Mouse (Mus musculus): ENCODE data around the gene Afg1l. TPM values are rescaled to one million over a fixed set of nuclear protein-coding genes. Genes with fewer than 3 reads are reported as not detected.

Gene Afg1l
- polyA plus RNA-seq, 1 experiment from 2014 or later: 7.4 TPM

- 73% methylated on average over 10 of the region's 10 CpGs for WGBS
- Histone ChIP-seq H3K4me3 (ENCODE audit: low read depth, low read length) (no peak overlapping the region), H3K9me3 (ENCODE audit: control insufficient read depth, low read depth, low read length) (no peaks in the 10 kb centered on the region), H3K36me3 (ENCODE audit: control insufficient read depth, insufficient read depth, low read length) (no peaks in the 10 kb centered on the region), H3K27ac (ENCODE audit: low read length) (no peak overlapping the region), H3K9ac (replicated peaks; ENCODE audit: low read depth, low read length) (no peak overlapping the region), H3K27me3 (ENCODE audit: control insufficient read depth, insufficient read depth, low read length) (no peaks in the 10 kb centered on the region), H3K4me2 (replicated peaks; ENCODE audit: low read depth, low read length) (no peak overlapping the region), H3K4me1 (ENCODE audit: control insufficient read depth, insufficient read depth, low read length) (no peaks in the 10 kb centered on the region)
- no peak for ATAC-seq (ENCODE audit: insufficient number of reproducible peaks, insufficient read depth, low FRiP score, low read depth)
Observed at GRCm38 (mm10) chr10:42417530-42418174, 60.7 kb downstream of the Afg1l start.

- no peak for ATAC-seq (ENCODE audit: insufficient number of reproducible peaks, insufficient read depth, low FRiP score, low read depth)
- H3K27ac ChIP-seq (ENCODE audit: low read length): no peak overlapping the region
- H3K9ac ChIP-seq (replicated peaks; ENCODE audit: low read depth, low read length): no peak overlapping the region
- no peaks in the 10 kb centered on the region for H3K27me3 ChIP-seq (ENCODE audit: control insufficient read depth, insufficient read depth, low read length)
- H3K4me2 ChIP-seq (replicated peaks; ENCODE audit: low read depth, low read length): no peak overlapping the region
- no peaks in the 10 kb centered on the region for H3K36me3 ChIP-seq (ENCODE audit: control insufficient read depth, insufficient read depth, low read length)
- WGBS: 74% methylated on average over 4 of the region's 4 CpGs
- no peaks in the 10 kb centered on the region for H3K9me3 ChIP-seq (ENCODE audit: control insufficient read depth, low read depth, low read length)
- H3K4me3 ChIP-seq (ENCODE audit: low read depth, low read length): no peak overlapping the region
- no peaks in the 10 kb centered on the region for H3K4me1 ChIP-seq (ENCODE audit: control insufficient read depth, insufficient read depth, low read length)
Observed at GRCm38 (mm10) chr10:42415821-42416470, 62.4 kb downstream of the Afg1l start.

- Histone ChIP-seq H3K9me3 (ENCODE audit: control insufficient read depth, low read depth, low read length) (no peaks in the 10 kb centered on the region), H3K4me1 (ENCODE audit: control insufficient read depth, insufficient read depth, low read length) (no peaks in the 10 kb centered on the region), H3K36me3 (ENCODE audit: control insufficient read depth, insufficient read depth, low read length) (no peaks in the 10 kb centered on the region), H3K27ac (ENCODE audit: low read length) (no peak overlapping the region), H3K9ac (replicated peaks; ENCODE audit: low read depth, low read length) (no peak overlapping the region), H3K27me3 (ENCODE audit: control insufficient read depth, insufficient read depth, low read length) (no peaks in the 10 kb centered on the region), H3K4me2 (replicated peaks; ENCODE audit: low read depth, low read length) (no peak overlapping the region), H3K4me3 (ENCODE audit: low read depth, low read length) (no peak overlapping the region)
- ATAC-seq (ENCODE audit: insufficient number of reproducible peaks, insufficient read depth, low FRiP score, low read depth): no peak
- WGBS: 63% methylated on average over 6 of the region's 6 CpGs
Observed at GRCm38 (mm10) chr10:42410748-42411537, 67.4 kb downstream of the Afg1l start.

- 74% methylated on average over 11 of the region's 11 CpGs for WGBS
- H3K27ac ChIP-seq (ENCODE audit: low read length): no peak overlapping the region
- no peak overlapping the region for H3K4me3 ChIP-seq (ENCODE audit: low read depth, low read length)
- no peak overlapping the region for H3K9ac ChIP-seq (replicated peaks; ENCODE audit: low read depth, low read length)
- H3K36me3 ChIP-seq (ENCODE audit: control insufficient read depth, insufficient read depth, low read length): no peaks in the 10 kb centered on the region
- ATAC-seq (ENCODE audit: insufficient number of reproducible peaks, insufficient read depth, low FRiP score, low read depth): no peak
- H3K27me3 ChIP-seq (ENCODE audit: control insufficient read depth, insufficient read depth, low read length): no peaks in the 10 kb centered on the region
- no peaks in the 10 kb centered on the region for H3K4me1 ChIP-seq (ENCODE audit: control insufficient read depth, insufficient read depth, low read length)
- H3K4me2 ChIP-seq (replicated peaks; ENCODE audit: low read depth, low read length): no peak overlapping the region
- no peaks in the 10 kb centered on the region for H3K9me3 ChIP-seq (ENCODE audit: control insufficient read depth, low read depth, low read length)
Observed at GRCm38 (mm10) chr10:42390436-42390835, 87.9 kb downstream of the Afg1l start.

GRCm38 (mm10) chr10:42388181-42388580, 90.2 kb downstream of the Afg1l start:
- H3K9me3 ChIP-seq (ENCODE audit: control insufficient read depth, low read depth, low read length): no peaks in the 10 kb centered on the region
- no peak overlapping the region for H3K4me2 ChIP-seq (replicated peaks; ENCODE audit: low read depth, low read length)
- no peak overlapping the region for H3K27ac ChIP-seq (ENCODE audit: low read length)
- H3K27me3 ChIP-seq (ENCODE audit: control insufficient read depth, insufficient read depth, low read length): no peaks in the 10 kb centered on the region
- no peaks in the 10 kb centered on the region for H3K4me1 ChIP-seq (ENCODE audit: control insufficient read depth, insufficient read depth, low read length)
- no peak for ATAC-seq (ENCODE audit: insufficient number of reproducible peaks, insufficient read depth, low FRiP score, low read depth)
- H3K4me3 ChIP-seq (ENCODE audit: low read depth, low read length): no peak overlapping the region
- no peak overlapping the region for H3K9ac ChIP-seq (replicated peaks; ENCODE audit: low read depth, low read length)
- no peaks in the 10 kb centered on the region for H3K36me3 ChIP-seq (ENCODE audit: control insufficient read depth, insufficient read depth, low read length)

- WGBS: 77% methylated on average over 13 of the region's 13 CpGs
- Histone ChIP-seq H3K27me3 (ENCODE audit: control insufficient read depth, insufficient read depth, low read length) (no peaks in the 10 kb centered on the region), H3K27ac (ENCODE audit: low read length) (no peak overlapping the region), H3K36me3 (ENCODE audit: control insufficient read depth, insufficient read depth, low read length) (no peaks in the 10 kb centered on the region), H3K4me1 (ENCODE audit: control insufficient read depth, insufficient read depth, low read length) (no peaks in the 10 kb centered on the region), H3K9me3 (ENCODE audit: control insufficient read depth, low read depth, low read length) (no peaks in the 10 kb centered on the region), H3K4me2 (replicated peaks; ENCODE audit: low read depth, low read length) (no peak overlapping the region), H3K4me3 (ENCODE audit: low read depth, low read length) (no peak overlapping the region), H3K9ac (replicated peaks; ENCODE audit: low read depth, low read length) (no peak overlapping the region)
- ATAC-seq (ENCODE audit: insufficient number of reproducible peaks, insufficient read depth, low FRiP score, low read depth): no peak
Observed at GRCm38 (mm10) chr10:42384946-42385644, 93.3 kb downstream of the Afg1l start.

- WGBS: 75% methylated on average over 6 of the region's 6 CpGs
- ATAC-seq (ENCODE audit: insufficient number of reproducible peaks, insufficient read depth, low FRiP score, low read depth): no peak
Observed at GRCm38 (mm10) chr10:42383708-42384107, 94.7 kb downstream of the Afg1l start.

GRCm38 (mm10) chr10:42364216-42364615, 114.1 kb downstream of the Afg1l start:
- no peaks in the 10 kb centered on the region; the same call in 1 of the 2 replicates for H3K9me3 ChIP-seq (ENCODE audit: control insufficient read depth, low read depth, low read length)
- no peaks in the 10 kb centered on the region for H3K36me3 ChIP-seq (ENCODE audit: control insufficient read depth, insufficient read depth, low read length)
- ATAC-seq (ENCODE audit: insufficient number of reproducible peaks, insufficient read depth, low FRiP score, low read depth): no peak
- H3K4me2 ChIP-seq (replicated peaks; ENCODE audit: low read depth, low read length): no peak overlapping the region
- H3K4me3 ChIP-seq (ENCODE audit: low read depth, low read length): no peak overlapping the region
- H3K27ac ChIP-seq (ENCODE audit: low read length): no peak overlapping the region
- WGBS: 85% methylated on average over 10 of the region's 10 CpGs
- H3K9ac ChIP-seq (replicated peaks; ENCODE audit: low read depth, low read length): no peak overlapping the region
- H3K27me3 ChIP-seq (ENCODE audit: control insufficient read depth, insufficient read depth, low read length): no peaks in the 10 kb centered on the region
- H3K4me1 ChIP-seq (ENCODE audit: control insufficient read depth, insufficient read depth, low read length): no peaks in the 10 kb centered on the region

More at GRCm38 (mm10) chr10:42383708-42384107, 94.7 kb downstream of the Afg1l start:
- Histone ChIP-seq H3K9ac (replicated peaks; ENCODE audit: low read depth, low read length) (no peak overlapping the region), H3K36me3 (ENCODE audit: control insufficient read depth, insufficient read depth, low read length) (no peaks in the 10 kb centered on the region), H3K4me1 (ENCODE audit: control insufficient read depth, insufficient read depth, low read length) (no peaks in the 10 kb centered on the region), H3K9me3 (ENCODE audit: control insufficient read depth, low read depth, low read length) (no peaks in the 10 kb centered on the region), H3K4me3 (ENCODE audit: low read depth, low read length) (no peak overlapping the region), H3K27ac (ENCODE audit: low read length) (no peak overlapping the region), H3K27me3 (ENCODE audit: control insufficient read depth, insufficient read depth, low read length) (no peaks in the 10 kb centered on the region), H3K4me2 (replicated peaks; ENCODE audit: low read depth, low read length) (no peak overlapping the region)

Measured in stomach, embryonic 14.5 days (tissue).